Mouse (Mus musculus) testis, adult 2 months (tissue): ENCODE data around the gene Spry1.

Experiments used
- CTCF ChIP-seq: fragments of 200-500 bp; IDR thresholded peaks from 2 replicates; pipeline ENCODE4 v1.5.1; 2012; ENCODE audit warnings: low read depth, mild to moderate bottlenecking, inconsistent platforms, low read length, moderate library complexity; ENCODE audit not compliant: control insufficient read depth, insufficient read depth, insufficient replicate concordance
- POLR2A ChIP-seq: fragments of 200-500 bp; IDR thresholded peaks from 2 replicates; pipeline ENCODE4 v1.6.1; 2012; ENCODE audit warnings: low read depth, mild to moderate bottlenecking, inconsistent platforms, low read length, moderate library complexity; ENCODE audit not compliant: control insufficient read depth

DNA sequence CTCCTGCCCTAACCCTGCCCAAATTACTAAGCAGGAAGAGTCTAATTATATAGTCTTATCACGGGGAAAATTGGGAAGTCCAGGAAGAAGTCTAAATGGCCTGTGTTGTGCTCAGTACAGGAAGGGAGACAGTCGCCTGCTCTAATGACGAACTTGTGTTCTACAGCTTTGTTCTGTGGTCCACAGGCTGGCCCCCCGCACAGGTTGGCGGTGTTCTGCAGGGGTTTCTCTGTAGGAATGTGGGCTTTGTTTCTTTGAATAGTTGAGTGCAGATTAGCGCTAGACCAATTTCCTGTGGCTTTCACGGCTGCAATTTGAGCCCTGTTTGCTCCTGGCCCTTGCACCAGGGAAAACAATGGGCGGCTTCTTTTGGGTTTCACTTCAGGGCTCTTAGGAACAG, 17.3 kb downstream of the Spry1 start:
- TF ChIP-seq CTCF (no peak), POLR2A (no peak)
